16 mouse cellular contexts compared by ENCODE assay signal in genomic region chr3:32495856-32496710, GRCm38 (mm10). TPM values are rescaled to one million over a fixed set of nuclear protein-coding genes. Genes with fewer than 3 reads are reported as not detected.
DNase-seq lines count a peak whose midpoint lies in the region; ATAC-seq and TF ChIP-seq lines count a peak whose summit lies in the region.
"Had no signal": no experiment of that assay in that cellular context is flagged by ENCODE, and none has a peak within 500 bp of the region (broad histone marks: within the 10 kb centered on the region; RNA-seq: fewer than 3 reads in every experiment).

No protein-coding gene starts in this region.

- no peaks in the 10 kb centered on the region for H3K27me3 ChIP-seq in forebrain, embryonic 15.5 days
- H3K27me3 ChIP-seq: embryonic facial prominence, embryonic 12.5 days had no signal

- 30% methylated on average over 8 of the region's 8 CpGs for WGBS in forebrain, embryonic 15.5 days
- WGBS in olfactory bulb, adult 2 months: 44% methylated on average over 8 of the region's 8 CpGs

- no peaks in the 10 kb centered on the region for H3K9me3 ChIP-seq in forebrain, embryonic 15.5 days
- H3K9me3 ChIP-seq: embryonic facial prominence, embryonic 12.5 days; G1E had no signal

- DNase-seq in embryo, embryonic 10 days (ENCODE audit: low spot score): peak; percentile 44
- DNase-seq in embryo, embryonic 9.5 days (ENCODE audit: extremely low spot score): no peak
- peak; percentile 21 for DNase-seq in lung, postnatal 10 days
- DNase-seq in lung, postnatal 14 days: no peak
- DNase-seq in thymus, postnatal 0 days (ENCODE audit: low spot score): no peak
- DNase-seq in thymus, postnatal 36 days: no peak
- DNase-seq: gastrocnemius, adult 2 months; layer of hippocampus, adult 9-11 months; liver; lung, postnatal 36 days had no signal

- ATAC-seq in forebrain, embryonic 15.5 days (replicated peaks): peak; percentile 74

- 0 out of 2 replicates have a peak, but pooled peaks cover 2% of the 10 kb centered on the region for H3K4me1 ChIP-seq in forebrain, embryonic 15.5 days
- peaks cover 3% of the 10 kb centered on the region; the same call in 1 of the 2 replicates for H3K4me1 ChIP-seq in olfactory bulb, adult 2 months (ENCODE audit: control insufficient read depth, insufficient read depth, low read length)

- no peak overlapping the region for H3K9ac ChIP-seq in forebrain, embryonic 15.5 days (replicated peaks)
- H3K9ac ChIP-seq: embryonic facial prominence, embryonic 12.5 days had no signal

- TF ChIP-seq POLR2A in olfactory bulb, adult 2 months (IDR thresholded peaks at IDR 0.05; ENCODE audit: insufficient read depth, low read depth, low read length): no peak

- no peak overlapping the region for H3K4me2 ChIP-seq in forebrain, embryonic 15.5 days (replicated peaks)
- H3K4me2 ChIP-seq: embryonic facial prominence, embryonic 12.5 days had no signal

- no peak for TF ChIP-seq CTCF in olfactory bulb, adult 2 months (IDR thresholded peaks at IDR 0.05; ENCODE audit: insufficient read depth, low read depth, low read length)

- H3K4me3 ChIP-seq in forebrain, embryonic 15.5 days: no peak overlapping the region
- H3K4me3 ChIP-seq in olfactory bulb, adult 2 months (ENCODE audit: insufficient read depth, low read depth, low read length): no peak overlapping the region
- H3K4me3 ChIP-seq: embryonic facial prominence, embryonic 12.5 days; gastrocnemius, adult 2 months had no signal

- no peaks in the 10 kb centered on the region for H3K36me3 ChIP-seq in forebrain, embryonic 15.5 days
- H3K36me3 ChIP-seq: embryonic facial prominence, embryonic 12.5 days; G1E had no signal

- no peak overlapping the region for H3K27ac ChIP-seq in forebrain, embryonic 15.5 days (replicated peaks)
- H3K27ac ChIP-seq in olfactory bulb, adult 2 months (ENCODE audit: insufficient read depth, low read depth, low read length): peak overlapping the region; percentile 38; the same call in 1 of the 2 replicates
- H3K27ac ChIP-seq: embryonic facial prominence, embryonic 12.5 days; gastrocnemius, adult 2 months had no signal

RNA-seq across cellular contexts. Expression of gene Kcnmb3, which starts 4.1 kb away (rescaled TPM):
- 0.14 and 0.25 TPM in 2 replicates for polyA plus RNA-seq in forebrain, embryonic 15.5 days (2015; fragmentation: Nextera tagmentation; extraction: Ambion mirVana)
- polyA plus RNA-seq in olfactory bulb, adult 2 months (2012; ENCODE audit: insufficient read depth, insufficient read length, low replicate concordance, missing spikeins): not detected in 2 replicates
- 0.09 and 0.21 TPM in 2 replicates for polyA plus RNA-seq in thymus, postnatal 0 days (2015; fragmentation: Nextera tagmentation; extraction: Ambion mirVana)
- polyA plus RNA-seq: G1E; kidney, embryonic 14.5 days; stomach, embryonic 14.5 days had no signal

RNA-seq across cellular contexts. Expression of gene Zfp639, which starts 14.0 kb away (rescaled TPM):
- polyA plus RNA-seq in forebrain, embryonic 15.5 days (2015; fragmentation: Nextera tagmentation; extraction: Ambion mirVana): 37.9 and 39.3 TPM in 2 replicates
- polyA plus RNA-seq in olfactory bulb, adult 2 months (2012; ENCODE audit: insufficient read depth, insufficient read length, low replicate concordance, missing spikeins): not detected in 2 replicates
- 31.8 and 33.0 TPM in 2 replicates for polyA plus RNA-seq in thymus, postnatal 0 days (2015; fragmentation: Nextera tagmentation; extraction: Ambion mirVana)

RNA-seq across cellular contexts. Expression of gene Mfn1, which starts 33.2 kb away (rescaled TPM):
- polyA plus RNA-seq in forebrain, embryonic 15.5 days (2015; fragmentation: Nextera tagmentation; extraction: Ambion mirVana): 34.4 and 35.6 TPM in 2 replicates
- not detected in 2 replicates for polyA plus RNA-seq in olfactory bulb, adult 2 months (2012; ENCODE audit: insufficient read depth, insufficient read length, low replicate concordance, missing spikeins)
- polyA plus RNA-seq in thymus, postnatal 0 days (2015; fragmentation: Nextera tagmentation; extraction: Ambion mirVana): 11.6 and 16.8 TPM in 2 replicates

Comparison
In these comparisons a context has a peak if more than half of its experiments do, and no peak if none do; other contexts are left out.
1. DNase-seq: peak in embryo, embryonic 10 days (single experiment) and lung, postnatal 10 days (single experiment); none in embryo, embryonic 9.5 days (single experiment), lung, postnatal 14 days (single experiment), thymus, postnatal 0 days (single experiment) and thymus, postnatal 36 days (0 of 2).